Mouse (Mus musculus) common myeloid progenitor, adult 5-6 weeks (primary cell): ENCODE results near the gene Osbpl10. TPM values are rescaled to one million over a fixed set of nuclear protein-coding genes. Genes with fewer than 3 reads are reported as not detected.

ENCODE experiments used
- ATAC-seq: replicated peaks from 2 replicates; pipeline ENCODE4 v1.8.0; 2016; ENCODE audit warnings: low read depth, mild to moderate bottlenecking, moderate TSS enrichment, inconsistent platforms; ENCODE audit not compliant: poor library complexity, severe bottlenecking
- total RNA-seq: library from RNA; stranded (forward); fragments of 200-1000, 187-1606 nt; gene quantifications from 2 replicates; pipeline ENCODE4 v1.2.3, GENCODE M21; 2017

Gene Osbpl10
- total RNA-seq, 1 experiment from 2014 or later: 0.09 TPM

DNA sequence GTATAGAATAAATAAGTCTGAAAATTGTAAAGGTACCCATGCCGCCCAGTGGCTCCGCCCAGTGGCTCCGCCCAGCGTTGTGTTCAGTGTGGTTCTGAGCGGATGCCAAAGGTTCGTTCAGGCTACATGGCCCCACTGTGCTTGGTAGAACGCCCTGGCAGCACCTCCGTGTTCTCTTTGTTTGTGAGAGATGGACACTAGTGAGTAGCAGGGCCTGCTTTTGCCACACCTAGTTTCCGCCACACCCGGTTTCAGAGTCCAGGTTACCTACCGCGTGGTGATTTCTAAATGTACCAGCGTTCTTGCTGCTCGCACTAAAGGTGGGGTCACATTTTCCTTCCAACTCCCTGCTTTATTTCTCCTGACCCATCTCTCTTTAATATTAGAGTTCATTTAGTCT, 75.4 kb downstream of the Osbpl10 start:
- no peak for ATAC-seq

DNA sequence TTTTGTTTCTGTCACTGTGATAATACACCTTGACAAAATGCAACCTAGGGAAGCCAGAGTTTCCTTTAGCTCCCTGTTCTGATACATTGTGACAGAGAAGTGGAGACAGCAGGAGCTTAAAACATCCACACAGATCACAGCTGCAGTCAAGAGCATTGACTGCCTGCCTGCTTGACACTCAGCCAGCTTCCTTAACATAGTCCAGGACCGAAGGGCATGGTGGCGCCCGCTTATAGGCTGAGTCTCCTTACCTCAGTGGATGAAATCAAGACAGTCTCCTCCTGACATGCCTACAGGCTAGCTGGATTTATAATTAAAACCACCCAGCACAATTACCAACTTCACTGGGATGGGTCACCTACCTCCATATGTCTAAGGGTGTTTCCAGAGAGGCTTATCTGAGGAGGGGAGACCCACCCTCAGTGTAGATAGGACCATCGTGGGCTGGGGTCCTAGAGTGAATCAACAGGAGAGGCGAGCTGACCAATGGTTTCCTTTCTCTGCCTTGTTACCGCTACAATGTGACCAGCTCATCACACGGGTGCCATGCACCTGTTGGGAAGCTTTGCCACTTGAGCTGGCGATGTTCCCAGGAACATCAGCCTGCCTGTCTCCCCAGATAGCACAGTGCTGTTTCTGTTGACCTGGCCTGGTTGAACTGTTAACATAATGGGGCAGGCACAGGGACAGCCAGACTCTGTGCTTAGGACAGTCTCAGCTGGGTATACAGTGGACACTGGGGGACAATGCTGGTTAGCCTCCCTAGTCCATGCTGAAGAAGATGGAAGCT, 76.9 kb downstream of the Osbpl10 start:
- ATAC-seq: no peak

DNA sequence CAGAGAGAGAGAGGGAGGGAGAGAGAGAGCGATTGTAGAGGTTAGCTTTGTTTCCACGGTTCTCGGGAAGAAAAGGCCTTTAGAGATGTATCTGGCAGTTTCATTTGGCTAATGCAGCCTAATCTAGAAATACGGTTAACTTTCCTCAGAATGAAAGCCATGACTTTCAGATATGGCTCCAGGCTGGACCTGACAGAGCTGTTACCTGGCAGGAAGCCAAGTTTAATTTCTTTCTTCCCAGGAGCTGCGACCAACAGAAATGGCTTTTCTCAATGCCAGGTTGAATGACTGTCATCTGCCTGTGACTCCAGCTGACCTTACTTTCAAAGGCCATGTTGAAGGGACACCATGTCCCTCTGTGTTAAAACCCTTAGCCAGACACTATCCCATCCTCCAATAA, 80.4 kb downstream of the Osbpl10 start:
- no peak for ATAC-seq

DNA sequence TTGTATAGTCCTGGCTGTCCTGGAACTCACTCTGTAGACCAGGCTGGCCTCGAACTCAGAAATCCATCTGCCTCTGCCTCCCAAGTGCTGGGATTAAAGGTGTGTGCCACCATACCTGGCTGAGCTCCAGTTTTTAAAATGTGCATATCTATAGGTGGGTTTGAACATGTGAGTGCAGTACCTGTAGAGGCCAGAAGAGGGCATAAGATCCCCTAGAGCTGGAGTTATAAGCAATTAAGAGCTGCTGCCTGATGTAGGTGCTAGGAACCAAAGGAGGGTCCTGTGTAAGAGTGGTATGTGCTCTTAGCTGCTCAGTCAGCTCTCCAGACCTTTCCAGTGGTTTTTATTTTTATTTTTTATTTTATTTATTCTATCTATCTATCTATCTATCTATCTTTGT, 86.5 kb downstream of the Osbpl10 start:
- no peak for ATAC-seq

DNA sequence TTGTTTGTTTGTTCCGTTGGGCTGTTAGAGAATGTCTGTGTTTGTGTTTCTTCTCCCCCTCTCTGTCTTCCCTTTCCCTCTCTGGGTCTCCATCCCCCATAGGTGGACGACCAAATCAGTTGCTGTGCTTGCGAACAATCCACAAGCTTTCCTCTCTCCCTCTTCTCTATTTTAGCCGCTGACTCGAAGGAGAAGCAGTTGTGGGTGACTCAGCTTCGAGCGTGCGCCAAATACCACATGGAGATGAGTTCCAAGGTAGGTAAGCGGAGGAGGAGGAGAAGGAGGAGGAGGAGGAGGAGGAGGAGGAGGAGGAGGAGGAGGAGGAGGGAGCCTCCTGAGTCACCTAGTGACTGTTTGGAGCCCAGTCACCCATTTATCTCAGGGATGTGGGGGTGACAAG, 88.7 kb downstream of the Osbpl10 start:
- ATAC-seq: no peak

DNA sequence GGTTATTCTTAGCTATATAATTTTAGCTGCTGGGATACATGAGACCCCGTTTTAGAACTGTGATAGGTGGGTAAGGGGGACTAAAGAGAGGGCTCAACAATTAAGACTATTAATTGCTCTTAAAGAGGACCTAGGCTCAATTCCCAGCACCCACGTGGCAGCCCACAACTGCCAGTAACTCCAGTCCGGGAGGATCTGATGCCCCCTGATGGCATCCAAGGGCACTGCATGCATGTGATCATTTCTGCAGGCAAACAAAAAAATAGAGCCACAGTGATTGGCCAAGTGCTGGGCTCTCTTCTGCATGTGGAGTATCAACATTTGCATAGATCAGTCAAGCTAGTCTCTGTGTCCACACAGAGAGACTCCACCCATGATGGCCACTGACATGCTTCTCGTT, 96.8 kb downstream of the Osbpl10 start:
- no peak for ATAC-seq

DNA sequence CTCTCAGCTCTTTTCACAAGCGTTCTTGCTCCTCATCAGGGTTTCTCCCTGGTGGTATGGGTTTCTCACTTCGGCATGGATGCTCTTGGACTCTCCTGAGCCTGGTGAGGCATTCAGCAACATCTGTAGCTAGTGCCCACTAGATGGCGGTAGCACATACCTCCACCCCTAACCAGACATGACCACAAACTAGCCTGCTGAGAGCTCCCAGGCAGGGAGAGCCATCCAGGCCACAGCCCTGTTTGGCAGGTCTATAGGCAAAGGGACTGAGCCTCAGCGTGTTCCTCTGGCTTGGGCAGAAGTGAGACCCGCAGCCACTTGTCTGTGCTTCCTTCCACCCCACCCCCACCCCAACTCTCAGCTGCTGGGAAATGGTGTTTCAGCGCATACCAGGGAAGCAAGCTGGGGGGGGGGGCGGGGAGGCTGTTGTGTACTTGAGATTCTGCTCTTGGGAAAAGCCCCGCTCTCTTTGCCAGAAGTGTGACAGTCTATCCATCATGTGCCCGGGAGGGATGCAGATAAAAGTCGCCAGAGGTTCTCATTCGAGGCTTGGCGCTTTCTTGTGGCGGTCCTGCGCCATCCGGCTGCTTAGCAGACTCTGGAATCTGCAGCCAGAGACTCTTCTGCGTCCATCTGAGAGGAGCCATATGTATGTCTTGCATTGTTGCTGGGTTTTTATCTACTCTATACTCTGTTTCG, 110.1 kb downstream of the Osbpl10 start:
- peak; percentile 97 for ATAC-seq

DNA sequence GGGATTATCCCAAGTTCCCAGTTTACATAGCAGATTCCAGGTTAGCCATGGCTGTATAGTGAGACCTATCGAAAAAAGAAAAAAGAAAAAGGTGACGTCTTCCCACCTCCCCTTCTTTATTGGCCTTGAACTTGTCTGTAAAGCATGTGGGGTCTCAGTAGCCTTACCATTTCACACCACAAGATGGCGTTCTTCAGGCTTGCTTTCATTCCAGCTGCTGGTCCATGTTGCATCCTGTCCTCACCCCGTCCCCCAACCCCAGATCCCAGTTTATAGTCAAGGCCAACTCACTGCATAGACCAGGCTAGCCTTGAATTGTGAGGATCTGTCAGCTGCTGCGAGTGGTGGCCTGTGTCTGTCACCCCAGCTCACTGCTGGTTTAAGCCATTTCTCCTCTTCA, 111.3 kb downstream of the Osbpl10 start:
- ATAC-seq: no peak

DNA sequence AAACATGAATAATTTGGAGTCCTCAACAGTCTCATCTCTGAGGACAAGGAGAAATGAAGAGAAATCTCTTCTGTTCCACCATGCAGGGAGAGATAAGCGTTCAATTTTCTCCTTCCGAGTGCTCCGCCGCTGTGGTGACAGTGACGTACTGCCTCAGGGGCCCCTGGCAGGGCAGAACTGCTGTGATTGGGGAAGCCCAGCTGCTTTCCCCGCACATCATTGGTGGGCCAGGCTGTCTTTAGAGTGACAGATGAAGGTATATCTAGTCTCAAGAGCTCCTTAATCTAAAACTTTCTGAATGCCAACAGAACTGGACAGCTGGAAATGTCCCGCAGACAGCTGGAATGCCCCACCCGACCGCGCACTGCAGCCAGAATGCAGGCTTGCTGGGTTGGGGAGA, 118.1 kb downstream of the Osbpl10 start:
- 0 out of 2 replicates have a peak, but pooled peaks have one; percentile 29 for ATAC-seq

DNA sequence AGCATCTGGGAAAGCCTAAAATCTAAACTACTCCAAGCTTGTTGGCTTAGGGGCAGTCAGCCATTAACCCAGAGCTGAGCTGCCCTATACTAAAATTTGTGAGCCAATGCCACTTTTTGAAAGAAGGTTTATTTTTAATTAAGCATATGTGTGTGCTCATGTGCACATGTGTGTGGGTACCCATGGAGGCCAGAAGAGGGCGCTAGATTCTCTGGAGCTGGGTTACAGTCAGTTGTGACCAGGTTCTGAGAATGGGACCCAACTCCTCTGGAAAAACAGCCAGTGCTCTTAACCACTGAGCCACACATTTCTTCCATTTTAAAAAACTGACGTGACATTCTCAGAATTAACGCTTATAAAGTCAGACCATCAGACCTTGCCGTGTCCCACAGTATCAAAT, 119.0 kb downstream of the Osbpl10 start:
- ATAC-seq: no peak

DNA sequence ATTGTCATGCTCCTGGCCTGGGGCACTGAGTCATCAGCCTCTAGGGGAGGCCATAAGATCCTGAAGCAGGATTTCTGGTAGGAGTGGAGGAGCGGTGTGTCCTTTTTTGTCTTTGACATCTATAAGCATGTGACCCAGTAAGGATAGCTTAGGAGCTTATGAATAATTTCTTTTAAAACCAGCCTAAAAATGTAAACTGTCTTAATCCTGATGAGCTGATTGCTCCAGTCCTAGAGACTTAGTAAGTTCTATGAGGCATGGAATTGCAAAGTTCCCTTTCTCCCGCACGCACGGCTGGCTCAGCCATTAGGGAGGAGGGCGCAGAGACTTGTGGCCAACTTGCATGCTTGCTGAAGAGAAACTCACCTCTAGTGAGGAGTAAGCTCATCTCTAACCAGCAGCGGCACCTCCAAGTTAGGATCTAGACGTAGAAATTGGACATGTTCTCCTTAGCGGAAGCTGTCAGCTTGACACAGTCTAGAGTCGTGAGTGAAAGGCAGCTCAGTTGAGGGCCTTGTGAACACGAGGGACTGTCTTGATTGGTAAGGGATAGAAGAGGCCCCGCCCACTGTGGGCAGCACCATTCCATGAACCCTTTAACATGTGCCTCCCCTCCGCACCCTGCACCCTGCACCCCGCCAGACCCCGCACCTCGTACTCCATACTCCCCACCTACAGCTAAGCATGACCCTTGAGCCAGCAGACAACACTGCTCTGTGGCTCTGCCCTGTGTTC, 122.0 kb downstream of the Osbpl10 start:
- no peak for ATAC-seq

DNA sequence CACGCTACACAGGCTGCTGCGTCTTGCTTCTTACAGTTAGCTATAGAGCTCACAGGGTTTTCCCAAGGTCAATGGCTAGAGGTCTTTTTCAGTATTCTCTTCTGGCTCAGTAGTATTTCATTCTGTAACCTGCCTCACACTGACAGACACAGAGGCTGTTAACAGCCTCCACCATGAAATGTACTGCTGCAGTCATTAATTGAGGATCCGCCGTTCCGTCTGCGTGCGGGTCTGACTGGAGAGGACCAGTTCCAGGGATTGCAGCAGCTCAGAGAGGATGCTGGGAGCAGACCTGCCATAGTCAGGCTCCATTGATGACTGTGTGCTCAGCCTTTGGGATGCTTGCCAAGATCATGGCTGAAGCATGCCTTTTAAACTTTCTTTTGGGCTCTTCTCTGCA, 129.1 kb downstream of the Osbpl10 start:
- no peak for ATAC-seq

DNA sequence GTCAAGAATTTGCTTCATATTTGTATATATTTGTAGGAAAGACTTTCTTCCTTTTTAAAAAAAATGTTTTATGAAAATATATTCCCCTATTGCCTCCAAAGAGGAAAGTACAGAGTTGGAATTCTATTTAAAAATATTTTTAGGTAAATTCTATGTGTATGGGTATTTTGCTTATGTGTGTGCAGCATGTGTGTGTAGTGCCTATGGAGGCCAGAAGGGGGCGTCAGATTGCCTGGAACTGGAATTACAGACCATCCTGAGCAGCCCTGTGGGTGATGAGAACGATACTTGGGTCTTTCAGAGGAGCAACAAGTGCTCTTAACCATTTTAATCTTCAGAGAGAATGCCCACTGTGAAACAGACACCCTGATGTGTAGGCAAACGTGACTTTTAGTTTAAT, 132.3 kb downstream of the Osbpl10 start:
- no peak for ATAC-seq

DNA sequence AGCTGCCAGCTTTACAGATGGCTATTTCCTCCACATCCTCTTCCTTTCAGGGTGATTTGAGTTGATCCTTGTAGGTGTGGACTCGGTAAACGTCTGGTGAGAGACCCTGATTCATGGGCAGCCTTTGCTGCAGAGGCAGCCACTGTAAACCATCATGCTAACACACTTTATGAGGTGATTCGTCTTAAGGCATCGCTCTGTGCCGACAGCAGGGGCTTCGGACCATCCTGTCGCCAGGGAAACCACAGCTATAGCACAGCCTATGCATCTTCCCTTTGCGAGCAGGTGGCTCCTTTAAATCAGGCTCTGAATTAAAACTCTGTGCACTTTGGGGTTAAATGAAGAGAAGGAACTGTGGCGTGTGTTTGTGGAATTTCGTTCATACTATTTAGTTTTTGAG, 138.9 kb downstream of the Osbpl10 start:
- no peak for ATAC-seq

DNA sequence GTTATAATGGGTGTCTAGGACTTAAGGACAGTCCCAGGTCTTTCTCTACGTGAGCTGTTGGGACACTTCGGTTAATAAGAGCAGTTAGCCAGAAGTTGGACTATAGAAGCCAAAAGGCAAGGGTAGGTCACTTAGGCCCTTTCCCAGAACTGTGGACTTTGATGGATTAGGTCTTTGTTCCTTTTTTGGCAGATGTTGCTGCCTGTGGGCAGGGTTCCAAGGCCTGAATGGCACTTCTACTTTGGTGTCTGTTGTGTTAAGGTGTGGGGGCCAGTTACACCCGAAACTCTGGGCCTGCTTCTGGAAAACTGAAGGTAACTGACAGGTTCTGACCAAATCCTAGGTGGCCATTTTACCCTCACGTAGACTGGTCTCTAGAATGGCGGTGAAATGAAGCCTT, 141.9 kb downstream of the Osbpl10 start:
- no peak for ATAC-seq

DNA sequence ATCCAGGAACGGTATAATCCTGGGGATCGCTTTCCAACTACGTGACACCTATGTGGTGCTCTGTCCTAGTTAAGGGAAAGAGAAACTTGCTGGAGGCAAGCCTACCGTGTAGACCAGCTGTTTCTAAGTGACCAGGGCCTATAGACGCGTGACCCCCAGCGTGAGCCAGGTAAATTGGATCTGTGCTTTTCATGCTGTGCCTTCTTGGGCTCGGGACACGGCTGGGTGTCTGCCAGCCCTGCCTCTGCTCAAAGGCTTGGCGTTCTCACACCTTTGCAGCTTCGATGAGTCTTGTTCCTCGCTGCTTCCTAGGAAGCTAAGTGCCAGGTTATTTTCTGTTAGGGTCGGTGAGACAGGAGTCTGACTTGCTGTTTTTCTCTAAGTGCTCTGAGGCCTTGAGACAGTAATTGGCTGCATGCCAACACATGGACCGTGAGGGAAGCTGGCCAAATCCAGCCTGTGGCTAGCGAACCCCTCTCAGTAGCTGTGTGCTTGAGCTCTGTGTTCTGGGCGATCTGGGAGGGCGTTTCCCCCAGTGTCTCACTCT, 142.4 kb downstream of the Osbpl10 start:
- ATAC-seq: no peak

DNA sequence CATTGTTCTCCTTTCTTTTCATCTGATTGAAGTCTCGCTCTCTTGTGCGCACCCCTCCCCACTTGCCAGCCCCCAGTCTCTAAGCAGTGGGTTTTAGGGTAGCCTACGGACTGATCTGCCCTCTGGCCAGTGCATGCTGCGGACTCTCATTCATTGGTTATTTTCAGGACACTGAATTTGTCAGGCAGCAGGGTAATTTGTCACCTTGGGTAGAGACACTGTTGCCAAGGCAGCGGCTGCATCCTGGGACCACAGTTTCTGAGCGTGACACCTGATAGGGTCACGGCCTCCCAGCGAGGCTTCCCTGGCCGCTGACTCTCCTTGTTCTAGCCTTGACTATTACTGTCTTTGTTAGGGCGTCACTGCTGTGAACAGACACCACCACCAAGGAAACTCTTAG, 149.0 kb downstream of the Osbpl10 start:
- ATAC-seq: no peak

DNA sequence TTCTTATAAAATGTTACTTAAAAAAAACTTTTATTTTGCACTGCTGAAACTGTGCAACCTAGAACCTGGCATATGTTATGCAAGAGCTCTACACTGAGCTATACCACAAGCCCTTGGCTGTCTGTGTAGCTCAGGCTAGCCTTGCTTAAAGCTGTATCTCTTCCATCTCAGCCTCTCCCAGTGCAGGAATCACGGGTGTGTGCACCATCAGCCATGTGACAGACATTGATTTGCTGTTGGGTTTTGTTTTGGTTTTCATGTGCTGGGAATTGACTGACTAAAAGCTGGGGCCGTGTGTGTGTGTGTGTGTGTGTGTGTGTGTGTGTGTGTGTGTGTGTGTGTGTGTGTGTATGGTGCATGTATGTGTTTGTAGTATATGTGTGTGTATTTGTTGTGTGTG, 155.6 kb downstream of the Osbpl10 start:
- no peak for ATAC-seq

DNA sequence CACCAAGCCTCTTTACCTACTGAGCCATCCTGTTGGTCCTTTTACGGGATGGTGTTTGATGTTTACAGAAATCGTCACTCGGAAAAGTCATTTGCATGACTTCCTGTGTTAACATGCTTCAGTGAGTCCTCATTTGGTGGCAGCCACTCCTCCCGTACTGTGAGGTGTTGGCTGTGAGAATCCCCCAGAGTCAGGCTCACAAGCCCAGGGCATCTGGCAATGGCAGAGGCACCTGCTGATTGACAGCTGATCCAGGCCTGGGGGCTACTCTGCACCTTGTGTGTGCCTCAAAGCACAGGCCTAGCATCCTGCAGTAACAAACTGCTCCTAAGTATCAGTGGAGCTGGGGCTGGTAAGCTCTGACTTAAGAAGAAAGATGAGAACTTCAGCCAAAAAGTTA, 156.4 kb downstream of the Osbpl10 start:
- ATAC-seq: no peak

DNA sequence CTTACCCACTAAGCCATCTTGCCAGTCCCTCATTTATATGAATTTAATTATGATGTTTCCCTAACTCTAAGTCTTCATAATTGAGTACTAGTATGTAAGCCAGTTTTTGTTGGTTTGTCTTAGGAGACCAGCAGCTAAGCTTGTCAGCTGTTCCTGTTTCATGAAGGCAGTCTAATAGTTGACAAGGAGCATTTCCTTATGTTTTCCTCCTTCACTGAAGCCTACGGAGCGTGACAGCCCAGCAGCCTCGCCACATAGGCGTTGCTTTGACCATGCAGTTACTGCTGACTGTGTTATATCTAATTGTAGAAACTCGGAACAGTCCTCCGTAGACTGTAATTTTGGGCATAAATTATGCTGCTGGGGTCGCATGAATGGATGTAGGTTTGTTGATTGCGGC, 157.0 kb downstream of the Osbpl10 start:
- no peak for ATAC-seq

DNA sequence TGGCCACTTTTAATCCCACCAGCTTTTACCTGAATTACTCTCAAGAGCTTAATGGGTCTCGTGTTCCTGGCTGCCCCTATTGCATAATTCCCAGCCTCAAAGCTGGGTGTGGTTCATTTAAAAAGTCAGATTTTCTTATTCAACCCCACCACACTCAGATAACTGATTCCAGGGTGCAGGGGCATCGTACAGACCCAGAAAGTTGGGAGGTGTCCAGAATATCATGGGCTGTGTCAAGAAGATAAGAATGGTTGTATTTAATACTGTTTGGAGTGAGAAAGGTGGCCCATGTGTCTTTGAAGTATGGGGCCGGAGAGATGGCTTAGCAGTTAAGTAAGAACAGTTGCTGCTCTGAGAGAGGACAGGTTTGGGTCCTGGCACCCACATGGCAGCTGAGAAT, 159.5 kb downstream of the Osbpl10 start:
- ATAC-seq: no peak; the same call in 1 of the 2 replicates
